Mouse (Mus musculus) brain, embryonic 14.5 days (tissue): ENCODE measurements at regions not wholly inside any gene's neighbourhood (a gene's known extent, or its start where the extent isn't known, plus 50 kb on each side); places are given as distances from the start of the nearest gene placed in this dataset.

Source experiments
- DNase-seq: peaks from one replicate; pipeline ENCODE4 v3.0.0-alpha.2; 2011; ENCODE audit warnings: low read depth
- POLR2A ChIP-seq: fragments of 200-500 bp; IDR thresholded peaks from 2 replicates; pipeline ENCODE4 v1.6.1; 2012; ENCODE audit warnings: mild to moderate bottlenecking, inconsistent platforms, borderline replicate concordance; ENCODE audit not compliant: poor library complexity, insufficient read depth, insufficient read length, severe bottlenecking; ENCODE audit errors: extremely low read depth

DNA sequence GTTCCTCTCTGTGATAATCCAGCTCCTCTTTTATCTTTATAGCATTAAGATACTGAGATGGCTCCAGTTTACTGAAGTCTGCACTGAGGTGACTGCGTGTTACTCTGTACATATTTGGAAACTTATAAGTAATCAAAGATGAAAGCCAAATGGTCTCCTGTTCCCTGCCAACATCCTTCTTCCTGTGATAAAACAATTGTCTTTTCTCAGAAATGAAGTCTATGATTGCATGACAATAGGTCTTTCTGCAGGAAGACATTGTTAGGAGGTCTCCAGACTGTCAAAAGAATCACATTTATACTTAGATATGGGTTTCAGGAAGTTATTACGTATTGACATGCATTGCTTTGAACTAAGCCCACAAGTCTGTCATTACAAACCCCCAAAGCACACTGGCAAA, 51.0 kb upstream of the Sstr4 start:
- DNase-seq = no peak
- TF ChIP-seq POLR2A = no peak
